Mouse (Mus musculus) bone marrow, adult 2 months (tissue): ENCODE data around the gene Gm30302. TPM values are rescaled to one million over a fixed set of nuclear protein-coding genes. Genes with fewer than 3 reads are reported as not detected.

Experiments
- H3K27ac ChIP-seq: fragments of 200-500 bp; 2 replicates; pipeline ENCODE4 v1.5.1; 2012; ENCODE audit warnings: low read depth, mild to moderate bottlenecking, control low read depth, inconsistent platforms, low read length; ENCODE audit not compliant: control insufficient read depth, poor library complexity, insufficient read depth
- H3K4me1 ChIP-seq: fragments of 200-500 bp; 2 replicates; pipeline ENCODE4 v1.6.1; 2011; ENCODE audit warnings: low read length; ENCODE audit not compliant: control insufficient read depth, insufficient read depth
- H3K4me3 ChIP-seq: fragments of 200-500 bp; replicated peaks from 2 replicates; pipeline ENCODE3; 2011; ENCODE audit warnings: mild to moderate bottlenecking, low read depth, low read length, control low read depth; ENCODE audit not compliant: control insufficient read depth
- CTCF ChIP-seq: fragments of 200-500 bp; IDR thresholded peaks from 2 replicates; pipeline ENCODE4 v1.5.1; 2011; ENCODE audit warnings: low read length, control low read depth; ENCODE audit not compliant: control insufficient read depth, insufficient read depth
- POLR2A ChIP-seq: fragments of 200-500 bp; IDR thresholded peaks from 2 replicates; pipeline ENCODE4 v1.6.1; 2011; ENCODE audit warnings: low read depth, mild to moderate bottlenecking, control low read depth, low read length, borderline replicate concordance; ENCODE audit not compliant: control insufficient read depth
- WGBS: fragments of 180-500 bp; shearing (Covaris S2); methylation state at CpG from one replicate; pipeline ENCODE4 v1.1.7; 2018; 5-methylcytosine and 5-hydroxymethylcytosine counted together
- polyA plus RNA-seq: library from polyadenylated mRNA; stranded (reverse); fragments of >200 nt; gene quantifications from 2 replicates; pipeline ENCODE4 v1.2.4, GENCODE M21; 2011; ENCODE audit warnings: low replicate concordance; ENCODE audit not compliant: missing spikeins, insufficient read depth, insufficient read length

Gm30302 gene
- polyA plus RNA-seq, 1 experiment, result not detected

GRCm38 (mm10) chr13:49760675-49761074 lies 38.1 kb downstream of the Gm30302 start:
- WGBS, result 8% methylated on average over 1 of the region's 1 CpGs
- TF ChIP-seq CTCF (no peak), POLR2A (no peak)

GRCm38 (mm10) chr13:49757966-49758365 lies 40.8 kb downstream of the Gm30302 start:
- Histone ChIP-seq H3K4me1 (no peaks in the 10 kb centered on the region), H3K4me3 (no peak overlapping the region), H3K27ac (no peak overlapping the region)
- 72% methylated on average over 4 of the region's 4 CpGs for WGBS
- TF ChIP-seq CTCF (no peak), POLR2A (no peak)

More at GRCm38 (mm10) chr13:49760675-49761074, 38.1 kb downstream of the Gm30302 start:
- no peaks in the 10 kb centered on the region for H3K4me1 ChIP-seq
- H3K27ac ChIP-seq, result no peak overlapping the region
- no peak overlapping the region for H3K4me3 ChIP-seq

GRCm38 (mm10) chr13:49756591-49756990 lies 42.2 kb downstream of the Gm30302 start:
- no peak for TF ChIP-seq POLR2A
- TF ChIP-seq CTCF, result no peak
- Histone ChIP-seq H3K27ac (no peak overlapping the region), H3K4me3 (no peak overlapping the region), H3K4me1 (no peaks in the 10 kb centered on the region)
- 83% methylated on average over 9 of the region's 9 CpGs for WGBS

- WGBS, result 89% methylated on average over 16 of the region's 16 CpGs
- Histone ChIP-seq H3K27ac (no peak overlapping the region), H3K4me3 (no peak overlapping the region), H3K4me1 (no peaks in the 10 kb centered on the region)
- no peak for TF ChIP-seq POLR2A
- no peak for TF ChIP-seq CTCF
Measured at GRCm38 (mm10) chr13:49741285-49742040, 57.3 kb downstream of the Gm30302 start.

- Histone ChIP-seq H3K4me3 (no peak overlapping the region), H3K27ac (no peak overlapping the region), H3K4me1 (no peaks in the 10 kb centered on the region)
- TF ChIP-seq CTCF (no peak), POLR2A (no peak)
- 52% methylated on average over 2 of the region's 2 CpGs for WGBS
Measured at GRCm38 (mm10) chr13:49738011-49738410, 60.8 kb downstream of the Gm30302 start.

- WGBS, result 89% methylated on average over 2 of the region's 2 CpGs
- H3K4me1 ChIP-seq, result no peaks in the 10 kb centered on the region
- no peak overlapping the region for H3K27ac ChIP-seq
- no peak overlapping the region for H3K4me3 ChIP-seq
- TF ChIP-seq CTCF (no peak), POLR2A (no peak)
Measured at GRCm38 (mm10) chr13:49736430-49736829, 62.4 kb downstream of the Gm30302 start.

Other genes starting within 250 kb of the Gm30302 start
- 0.63 and 1.3 TPM in 2 replicates for gene Omd, start 216.5 kb downstream of the Gm30302 start, polyA plus RNA-seq
- 2.9 and 6.4 TPM in 2 replicates for gene Ogn, start 191.0 kb downstream of the Gm30302 start, polyA plus RNA-seq
- gene Cenpp, start 146.2 kb downstream of the Gm30302 start, polyA plus RNA-seq, result 8.5 and 9.9 TPM in 2 replicates
- 5.2 and 9.2 TPM in 2 replicates for gene Nol8, start 145.9 kb downstream of the Gm30302 start, polyA plus RNA-seq
- 18.9 and 27.5 TPM in 2 replicates for gene Iars, start 116.9 kb downstream of the Gm30302 start, polyA plus RNA-seq